Mouse (Mus musculus) heart, adult 2 months (tissue): ENCODE results near the gene Adh7.

ENCODE experiments used
- CTCF ChIP-seq: fragments of 200-600 bp; IDR thresholded peaks from 2 replicates; pipeline ENCODE4 v1.8.1; 2022; ENCODE audit warnings: antibody characterized with exemption, mild to moderate bottlenecking, moderate library complexity
- POLR2A ChIP-seq: fragments of 200-500 bp; IDR thresholded peaks from 2 replicates; pipeline ENCODE4 v1.6.1; 2011; ENCODE audit warnings: mild to moderate bottlenecking, low read depth, low read length, control low read depth; ENCODE audit not compliant: insufficient read depth

DNA sequence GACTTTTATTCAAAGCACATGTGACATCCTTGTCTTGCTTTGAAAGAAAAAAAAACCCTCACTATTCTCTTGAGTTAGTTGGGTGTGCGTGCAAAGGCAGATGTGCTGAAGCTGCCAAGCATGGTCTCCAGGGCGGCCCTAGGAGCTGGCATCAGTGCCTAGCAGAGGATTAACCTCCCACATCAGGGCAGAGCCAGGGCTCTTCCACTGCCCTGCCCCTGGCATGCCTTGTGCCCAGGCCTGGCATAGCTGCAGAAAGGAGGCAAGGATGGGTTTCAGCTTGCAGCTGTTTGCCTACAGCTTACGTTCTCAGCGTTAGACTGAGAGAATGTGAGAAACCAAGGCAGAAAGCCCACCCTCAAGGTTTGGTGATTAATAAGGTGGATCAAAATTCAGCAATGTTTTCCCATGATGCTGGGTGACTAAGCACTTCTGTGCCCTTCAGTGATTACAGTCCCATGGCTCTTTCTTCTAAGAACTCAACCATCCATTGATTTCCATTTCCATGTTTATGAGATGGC is 5.1 kb upstream of the Adh7 start:
- TF ChIP-seq POLR2A (no peak), CTCF (no peak)
